Mouse (Mus musculus): ENCODE measurements around the gene Cdc42se1.
A peak's percentile ranks its signal among the peaks of the same experiment; 100 is the strongest.
"Not testable (repeated sequence)": the region's sequence is repeated elsewhere in the genome, so short reads cannot be mapped to it uniquely, and the experiment has no call there.

The Cdc42se1 gene

GRCm38 (mm10) chr3:95228148-95228893 lies at the start of gene Cdc42se1:
Cdc42se1 (plus strand) TSS chr3:95228732.
- DNase-seq (ENCODE audit: low spot score in 2 of 2), result peak; percentile 89 to 95

DNA sequence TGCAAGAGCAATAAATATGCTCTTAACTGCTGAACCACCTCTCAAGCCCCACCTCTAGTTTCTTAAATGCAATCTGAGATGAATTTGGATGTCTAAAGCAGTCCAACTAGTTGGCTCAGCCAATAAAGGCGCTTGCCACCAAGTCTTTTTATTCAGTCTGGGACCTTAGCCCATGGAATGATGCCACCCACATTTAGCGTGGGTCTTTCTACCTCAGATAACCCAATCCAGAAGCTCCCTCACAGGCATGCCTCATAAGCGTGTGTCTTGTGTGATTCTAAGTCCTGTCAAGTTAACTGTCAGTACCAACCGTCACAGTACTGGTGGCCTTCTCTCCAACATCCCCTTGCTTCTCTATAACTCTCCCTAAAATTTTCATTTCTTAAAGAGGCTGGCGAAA lies 49.6 kb upstream of the Cdc42se1 start:
- no peak for DNase-seq (ENCODE audit: low spot score in 2 of 2)

GRCm38 (mm10) chr3:95179890-95180289 lies 48.6 kb upstream of the Cdc42se1 start:
- DNase-seq (ENCODE audit: low spot score in 2 of 2), result no peak

DNA sequence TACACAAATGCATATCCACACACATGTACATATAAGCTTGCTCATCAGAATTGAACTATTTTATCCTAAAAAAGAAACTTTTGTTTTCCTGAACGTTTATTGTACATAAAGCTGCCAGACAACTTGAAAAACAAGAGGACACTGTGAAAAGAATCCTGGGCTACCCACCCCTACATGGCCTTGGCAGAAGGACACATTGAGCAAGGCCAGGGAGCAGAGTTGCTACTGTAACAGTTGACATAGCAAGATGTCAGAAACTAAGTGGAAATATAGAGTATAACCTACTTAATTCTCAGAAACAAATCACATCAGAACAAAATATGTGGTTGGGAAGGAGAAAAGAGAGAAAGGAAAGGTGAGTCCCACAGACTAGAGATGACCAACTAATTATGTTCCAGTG lies 46.7 kb upstream of the Cdc42se1 start:
- no peak for DNase-seq (ENCODE audit: low spot score in 2 of 2)

GRCm38 (mm10) chr3:95184796-95185577 lies 43.5 kb upstream of the Cdc42se1 start:
- no peak for DNase-seq (ENCODE audit: low spot score in 2 of 2)

- no peak for DNase-seq (ENCODE audit: low spot score in 2 of 2)
Measured at GRCm38 (mm10) chr3:95186100-95186499, 42.4 kb upstream of the Cdc42se1 start.

GRCm38 (mm10) chr3:95186888-95187287 lies 41.6 kb upstream of the Cdc42se1 start:
- no peak for DNase-seq (ENCODE audit: low spot score in 2 of 2)

GRCm38 (mm10) chr3:95194721-95195135 lies 33.8 kb upstream of the Cdc42se1 start:
- no peak for DNase-seq (ENCODE audit: low spot score in 2 of 2)

DNA sequence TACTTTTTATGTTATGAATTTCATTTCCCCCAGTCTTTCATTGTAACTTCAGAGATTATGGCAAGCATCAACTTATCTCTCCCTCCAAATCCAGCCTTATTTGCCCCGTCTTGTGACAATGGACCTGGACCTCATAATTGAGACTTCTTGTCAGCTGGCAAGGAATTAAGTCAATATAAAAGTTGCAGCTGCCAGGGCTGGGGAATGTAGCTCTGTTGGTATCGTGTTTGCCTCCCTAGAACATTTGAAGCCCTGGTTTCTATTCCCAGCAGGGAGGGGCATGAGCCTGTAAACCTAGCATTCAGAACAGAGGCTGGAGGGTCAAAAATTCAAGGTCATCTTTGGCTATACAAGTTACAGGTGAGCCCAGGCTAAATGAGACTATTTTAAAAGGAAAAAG lies 32.8 kb upstream of the Cdc42se1 start:
- DNase-seq (ENCODE audit: low spot score in 2 of 2), result no peak

- no peak for DNase-seq (ENCODE audit: low spot score in 2 of 2)
Measured at GRCm38 (mm10) chr3:95199101-95199500, 29.4 kb upstream of the Cdc42se1 start.

GRCm38 (mm10) chr3:95200132-95200531 lies 28.4 kb upstream of the Cdc42se1 start:
- no peak for DNase-seq (ENCODE audit: low spot score in 2 of 2)

DNA sequence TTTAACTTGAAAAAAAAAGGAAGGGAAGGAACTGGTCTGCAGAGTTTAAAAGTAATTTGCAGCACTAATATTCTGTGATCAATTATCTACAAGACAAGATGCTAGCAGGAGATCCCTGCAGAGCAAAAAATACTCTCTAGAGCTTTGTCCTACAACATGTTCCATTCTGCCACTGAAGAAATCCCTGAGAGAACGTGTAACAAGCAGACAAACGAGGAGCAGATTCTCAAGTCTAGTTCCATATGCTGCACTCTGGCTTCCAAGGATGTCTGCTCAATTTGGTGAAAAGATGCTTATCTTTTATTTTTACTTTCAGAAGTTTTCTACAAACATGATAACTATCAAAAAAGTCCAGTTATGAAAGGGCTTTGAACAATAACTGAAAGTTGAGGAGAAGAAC lies 28.0 kb upstream of the Cdc42se1 start:
- DNase-seq (ENCODE audit: low spot score in 2 of 2), result no peak

DNA sequence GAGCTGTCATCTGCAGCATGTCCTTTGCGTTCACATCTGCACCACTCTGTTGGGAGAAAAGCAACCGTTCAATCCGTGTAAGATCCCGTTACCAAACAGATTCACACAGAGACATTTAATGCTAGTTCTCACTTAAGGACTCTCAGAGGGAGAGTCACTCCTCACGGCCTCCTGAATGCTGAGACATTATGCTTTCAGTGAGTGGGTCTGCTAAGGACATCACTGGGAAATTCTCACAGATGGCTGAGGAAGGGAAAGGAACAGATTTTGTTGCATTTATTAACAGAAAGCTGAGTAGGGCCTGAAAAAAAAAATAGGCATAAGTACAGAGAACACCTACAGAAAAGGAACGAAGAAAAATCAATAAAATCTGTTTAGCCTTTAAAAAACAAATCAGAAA lies 24.7 kb upstream of the Cdc42se1 start:
- no peak for DNase-seq (ENCODE audit: low spot score in 2 of 2)

- no peak for DNase-seq (ENCODE audit: low spot score in 2 of 2)
Measured at GRCm38 (mm10) chr3:95208286-95208685, 20.2 kb upstream of the Cdc42se1 start.

- no peak for DNase-seq (ENCODE audit: low spot score in 2 of 2)
Measured at GRCm38 (mm10) chr3:95210585-95210984, 17.9 kb upstream of the Cdc42se1 start.

- DNase-seq (ENCODE audit: low spot score in 2 of 2), result not testable (repeated sequence)
Measured at GRCm38 (mm10) chr3:95212889-95213608, 15.5 kb upstream of the Cdc42se1 start.

DNA sequence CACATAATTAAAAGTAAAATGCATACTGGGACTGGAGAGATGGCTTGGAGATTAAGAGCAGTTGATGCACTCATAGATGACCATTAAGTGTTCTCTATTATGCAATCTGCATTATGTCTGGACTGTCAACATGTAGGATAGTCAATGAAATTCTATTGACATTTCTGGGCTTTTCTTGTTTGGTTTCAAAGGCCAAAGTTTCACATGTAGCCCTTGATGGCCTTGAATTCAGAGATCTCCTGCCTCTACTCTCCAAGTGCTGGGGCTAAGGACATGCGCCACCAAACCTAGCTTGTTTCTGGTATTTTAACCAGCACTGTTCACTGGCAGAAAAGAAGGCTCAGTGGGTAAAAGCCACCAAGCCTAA lies 14.9 kb upstream of the Cdc42se1 start:
- DNase-seq (ENCODE audit: low spot score in 2 of 2), result no peak

DNA sequence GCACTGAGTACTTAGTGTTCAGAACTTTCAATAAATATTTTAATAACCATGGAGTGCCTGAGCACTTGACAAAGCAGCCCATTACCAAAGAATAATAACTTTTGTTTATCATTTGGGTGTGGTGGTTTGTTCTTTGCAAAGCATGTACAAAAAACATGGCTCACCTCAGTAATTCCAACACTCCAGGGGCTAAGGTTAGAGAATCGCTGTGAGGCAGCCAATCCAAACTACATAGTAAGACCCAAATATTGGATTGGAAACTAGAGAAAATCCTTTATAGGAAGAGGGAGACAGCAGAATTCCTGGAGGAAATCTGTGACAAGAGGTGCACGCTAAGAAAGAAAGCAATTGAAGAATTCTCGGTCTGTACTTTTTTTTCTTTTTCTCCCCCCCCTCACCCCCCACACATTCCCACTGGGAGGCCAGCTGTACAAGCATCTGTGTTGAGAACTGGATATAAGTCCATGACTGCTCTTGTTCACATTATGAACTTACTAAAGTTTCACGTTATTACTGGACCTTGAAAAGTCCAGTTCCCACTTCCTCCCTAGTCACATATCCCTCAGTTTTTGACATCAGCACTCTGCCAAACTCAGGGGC lies 11.8 kb upstream of the Cdc42se1 start:
- DNase-seq (ENCODE audit: low spot score in 2 of 2), result no peak

- peak; percentile 97 to 100 for DNase-seq (ENCODE audit: low spot score in 2 of 2)
Measured at GRCm38 (mm10) chr3:95217255-95218134, 11.0 kb upstream of the Cdc42se1 start, which contains the start of gene Gabpb2. Gabpb2 (minus strand) TSS chr3:95217916.

GRCm38 (mm10) chr3:95218466-95219137 lies 9.9 kb upstream of the Cdc42se1 start:
- peak; percentile 60 to 76 for DNase-seq (ENCODE audit: low spot score in 2 of 2)

Measured in spleen, postnatal 4 days (tissue).